Mouse (Mus musculus) stomach, postnatal 0 days (tissue): ENCODE measurements around the gene Nsun5. TPM values are rescaled to one million over a fixed set of nuclear protein-coding genes. Genes with fewer than 3 reads are reported as not detected.

Source experiments
- ATAC-seq: fragments of 200-750 bp; cut with Nextera tagmentation; 2 replicates; pipeline ENCODE4 v1.8.0; 2017; ENCODE audit not compliant: low FRiP score, low TSS enrichment
- DNase-seq: peaks from one replicate; pipeline ENCODE4 v3.0.0-alpha.2; 2016; ENCODE audit warnings: low spot score
- H3K27ac ChIP-seq: fragments of 300-500 bp; sonication (generic); replicated peaks from 2 replicates; pipeline ENCODE4 v1.5.1; 2014; ENCODE audit warnings: mild to moderate bottlenecking, control low read depth
- H3K27me3 ChIP-seq: fragments of 300-500 bp; sonication (generic); 2 replicates; pipeline ENCODE4 v1.6.1; 2014; ENCODE audit warnings: low read length; ENCODE audit not compliant: control insufficient read depth, insufficient read depth
- H3K36me3 ChIP-seq: fragments of 300-500 bp; sonication (generic); 2 replicates; pipeline ENCODE4 v1.6.1; 2014; ENCODE audit warnings: low read length, mixed read lengths; ENCODE audit not compliant: control insufficient read depth, insufficient read depth
- H3K4me1 ChIP-seq: fragments of 300-500 bp; sonication (generic); replicated peaks from 2 replicates; pipeline ENCODE4 v1.6.1; 2014; ENCODE audit warnings: antibody characterized with exemption; ENCODE audit not compliant: control insufficient read depth, insufficient read depth
- H3K4me2 ChIP-seq: fragments of 300-500 bp; sonication (generic); replicated peaks from 2 replicates; pipeline ENCODE4 v1.6.1; 2014; ENCODE audit warnings: low read depth, mild to moderate bottlenecking, control low read depth, moderate library complexity
- H3K4me3 ChIP-seq: fragments of 300-500 bp; sonication (generic); 2 replicates; pipeline ENCODE4 v1.5.1; 2014; ENCODE audit warnings: low read depth, low read length, control low read depth
- H3K9ac ChIP-seq: fragments of 300-500 bp; sonication (generic); 2 replicates; pipeline ENCODE4 v1.6.1; 2014; ENCODE audit warnings: mild to moderate bottlenecking, low read length, control low read depth, mixed read lengths
- H3K9me3 ChIP-seq: fragments of 300-500 bp; sonication (generic); 2 replicates; pipeline ENCODE4 v1.6.1; 2016; ENCODE audit warnings: low read length; ENCODE audit not compliant: control insufficient read depth
- CTCF ChIP-seq: IDR thresholded peaks from 2 replicates; pipeline ENCODE4 v1.5.1; 2016; ENCODE audit warnings: antibody characterized with exemption, low read depth, mild to moderate bottlenecking, moderate library complexity
- EP300 ChIP-seq: optimal IDR thresholded peaks from 2 replicates; pipeline ENCODE3; 2016; ENCODE audit warnings: antibody characterized with exemption
- WGBS: fragments of 180-500 bp; shearing (Covaris S2); extraction: QIAGEN DNeasy Blood & Tissue Kit; methylation state at CpG from one replicate; pipeline ENCODE4 v1.1.7; 2014; 5-methylcytosine and 5-hydroxymethylcytosine counted together
- polyA plus RNA-seq: library from polyadenylated mRNA; unstranded; fragments of >200 nt; fragmentation: Nextera tagmentation; extraction: Ambion mirVana; gene quantifications from 2 replicates; pipeline ENCODE4 v1.2.1, GENCODE M21; 2015

Nsun5 gene
- polyA plus RNA-seq, 1 experiment from 2014 or later, result 15.2 TPM

GRCm38 (mm10) chr5:135337575-135337974 lies 32.2 kb upstream of the Nsun5 start:
- no peak for ATAC-seq
- Histone ChIP-seq H3K36me3 (no peaks in the 10 kb centered on the region), H3K9ac (no peak overlapping the region), H3K4me1 (no peaks in the 10 kb centered on the region), H3K4me3 (no peak overlapping the region), H3K9me3 (no peaks in the 10 kb centered on the region), H3K27me3 (no peaks in the 10 kb centered on the region), H3K27ac (no peak overlapping the region), H3K4me2 (no peak overlapping the region)
- WGBS, result 20% methylated on average over 3 of the region's 3 CpGs
- no peak for DNase-seq
- TF ChIP-seq EP300, result no peak
- TF ChIP-seq CTCF, result peak; percentile 68

GRCm38 (mm10) chr5:135345989-135346388 lies 23.8 kb upstream of the Nsun5 start:
- Histone ChIP-seq H3K4me2 (no peak overlapping the region), H3K4me1 (no peaks in the 10 kb centered on the region), H3K9ac (no peak overlapping the region), H3K9me3 (no peaks in the 10 kb centered on the region), H3K36me3 (no peaks in the 10 kb centered on the region), H3K4me3 (no peak overlapping the region), H3K27me3 (no peaks in the 10 kb centered on the region), H3K27ac (no peak overlapping the region)
- TF ChIP-seq CTCF (no peak), EP300 (no peak)
- DNase-seq, result no peak
- 71% methylated on average over 7 of the region's 7 CpGs for WGBS
- ATAC-seq, result no peak

GRCm38 (mm10) chr5:135346430-135346829 lies 23.3 kb upstream of the Nsun5 start:
- no peak for DNase-seq
- Histone ChIP-seq H3K4me1 (no peaks in the 10 kb centered on the region), H3K36me3 (no peaks in the 10 kb centered on the region), H3K27ac (no peak overlapping the region), H3K27me3 (no peaks in the 10 kb centered on the region), H3K4me3 (no peak overlapping the region), H3K4me2 (no peak overlapping the region), H3K9ac (no peak overlapping the region), H3K9me3 (no peaks in the 10 kb centered on the region)
- WGBS, result 21% methylated on average over 1 of the region's 1 CpGs
- ATAC-seq, result no peak
- TF ChIP-seq CTCF (peak; percentile 63), EP300 (no peak)

GRCm38 (mm10) chr5:135347511-135348011 lies 22.2 kb upstream of the Nsun5 start:
- no peaks in the 10 kb centered on the region for H3K27me3 ChIP-seq
- no peak for TF ChIP-seq EP300
- TF ChIP-seq CTCF, result no peak
- H3K36me3 ChIP-seq, result no peaks in the 10 kb centered on the region
- 66% methylated on average over 4 of the region's 4 CpGs for WGBS
- H3K9ac ChIP-seq, result no peak overlapping the region
- H3K9me3 ChIP-seq, result no peaks in the 10 kb centered on the region
- H3K4me3 ChIP-seq, result no peak overlapping the region
- H3K27ac ChIP-seq, result no peak overlapping the region
- H3K4me1 ChIP-seq, result no peaks in the 10 kb centered on the region
- H3K4me2 ChIP-seq, result no peak overlapping the region
- DNase-seq (no peak), ATAC-seq (no peak)

- no peak within 1 kb of the TSS for H3K4me3 ChIP-seq
- H3K27ac ChIP-seq, result no peak within 1 kb of the TSS
- ATAC-seq (no peak), DNase-seq (no peak)
- no peaks in the 10 kb centered on the region for H3K27me3 ChIP-seq
- H3K4me1 ChIP-seq, result no peaks in the 10 kb centered on the region
- no peak within 1 kb of the TSS for H3K9ac ChIP-seq
- no peaks in the 10 kb centered on the region for H3K36me3 ChIP-seq
- 86% methylated on average over 30 of the region's 35 CpGs for WGBS
- H3K4me2 ChIP-seq, result no peak within 1 kb of the TSS
- H3K9me3 ChIP-seq, result no peaks in the 10 kb centered on the region
- TF ChIP-seq EP300 (no peak), CTCF (no peak)
Measured at GRCm38 (mm10) chr5:135349862-135350261, 19.9 kb upstream of the Nsun5 start, which contains the start of gene Fkbp6. Fkbp6 (minus strand) TSS chr5:135350044.

GRCm38 (mm10) chr5:135351606-135352005 lies 18.1 kb upstream of the Nsun5 start:
- Histone ChIP-seq H3K4me3 (no peak overlapping the region), H3K4me1 (no peaks in the 10 kb centered on the region), H3K4me2 (no peak overlapping the region), H3K27me3 (no peaks in the 10 kb centered on the region), H3K9me3 (no peaks in the 10 kb centered on the region), H3K9ac (no peak overlapping the region), H3K36me3 (no peaks in the 10 kb centered on the region), H3K27ac (no peak overlapping the region)
- peak; percentile 63 for DNase-seq
- ATAC-seq, result peak; percentile 70
- WGBS, result 72% methylated on average over 13 of the region's 13 CpGs
- TF ChIP-seq EP300, result no peak
